Mouse (Mus musculus): ENCODE measurements around the gene Rpl29.

- no peak for TF ChIP-seq CTCF (conservative IDR thresholded peaks at IDR 0.05; ENCODE audit: insufficient read depth, insufficient read length, low read depth, low read length)
- no peak for TF ChIP-seq POLR2A (IDR thresholded peaks at IDR 0.05; ENCODE audit: low read depth, low read length)
Measured at GRCm38 (mm10) chr9:106399808-106400207, 29.4 kb upstream of the Rpl29 start.
